Mouse (Mus musculus): Measurements from ENCODE around the gene Ltb.

Gene Ltb

GRCm38 (mm10) chr17:35165451-35166155 lies 28.6 kb upstream of the Ltb start:
- in situ Hi-C loops (cut with MboI, MseI), result loop anchor here (5.0 kb wide), 1 partner anchor 67 kb away; the partner anchor contains the start of gene Atp6v1g2

DNA sequence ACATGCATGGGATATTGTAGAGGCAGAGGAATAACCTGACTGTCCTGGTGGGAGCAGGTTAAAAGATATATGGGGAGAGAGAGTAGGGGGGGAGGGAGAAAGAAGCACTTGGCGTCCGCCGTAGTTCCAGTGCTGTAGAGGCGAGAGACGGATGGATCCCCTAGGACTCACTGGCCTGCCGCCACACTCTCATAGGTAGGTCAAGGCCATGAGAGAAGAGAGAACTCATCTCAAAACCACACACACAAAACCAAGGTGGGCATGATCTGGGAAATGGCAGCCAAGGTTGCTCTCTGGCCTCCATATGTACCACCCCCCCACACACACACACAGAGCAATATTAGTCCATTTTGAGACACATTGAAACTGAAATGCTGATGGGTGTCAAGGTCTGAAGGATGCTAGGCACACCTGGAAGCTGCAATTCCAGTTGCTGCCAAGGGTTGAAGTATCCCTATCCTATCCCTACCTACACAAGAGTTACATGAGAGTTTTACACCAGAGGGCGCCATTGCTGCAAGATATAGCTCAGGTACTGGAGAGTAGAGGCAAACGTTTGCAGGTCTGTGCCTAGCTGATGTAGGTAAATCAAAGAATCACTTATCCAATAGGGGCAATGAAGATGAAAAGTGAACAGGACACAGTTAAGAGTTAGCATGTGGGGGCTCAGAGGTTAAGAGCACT lies 27.7 kb upstream of the Ltb start:
- in situ Hi-C loops (cut with MboI, MseI), result loop anchor here (5.0 kb wide), 1 partner anchor 66 kb away; the partner anchor contains the start of gene Atp6v1g2

DNA sequence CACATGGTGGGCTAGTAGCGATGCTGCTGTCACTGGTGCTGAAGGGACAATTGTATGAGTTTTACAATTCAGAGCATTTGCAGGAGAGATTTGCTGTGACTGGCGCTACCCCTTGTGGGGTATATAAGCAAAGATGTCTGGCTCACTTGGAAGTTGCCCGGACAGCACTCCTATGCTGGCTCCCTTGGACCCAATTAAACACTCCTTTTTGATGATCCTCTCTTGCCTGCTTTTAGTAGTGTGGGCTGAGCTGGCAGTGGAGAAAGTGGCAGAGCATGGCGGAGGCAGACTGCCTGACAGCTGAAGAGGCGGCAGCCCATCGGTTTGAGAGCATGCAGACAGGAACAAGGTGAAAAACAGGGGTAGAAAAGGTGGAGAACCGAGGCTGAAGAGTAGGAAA lies 26.4 kb upstream of the Ltb start:
- in situ Hi-C loops (cut with MboI, MseI), result loop anchor here (5.0 kb wide), 1 partner anchor 65 kb away; the partner anchor contains the start of gene Atp6v1g2

DNA sequence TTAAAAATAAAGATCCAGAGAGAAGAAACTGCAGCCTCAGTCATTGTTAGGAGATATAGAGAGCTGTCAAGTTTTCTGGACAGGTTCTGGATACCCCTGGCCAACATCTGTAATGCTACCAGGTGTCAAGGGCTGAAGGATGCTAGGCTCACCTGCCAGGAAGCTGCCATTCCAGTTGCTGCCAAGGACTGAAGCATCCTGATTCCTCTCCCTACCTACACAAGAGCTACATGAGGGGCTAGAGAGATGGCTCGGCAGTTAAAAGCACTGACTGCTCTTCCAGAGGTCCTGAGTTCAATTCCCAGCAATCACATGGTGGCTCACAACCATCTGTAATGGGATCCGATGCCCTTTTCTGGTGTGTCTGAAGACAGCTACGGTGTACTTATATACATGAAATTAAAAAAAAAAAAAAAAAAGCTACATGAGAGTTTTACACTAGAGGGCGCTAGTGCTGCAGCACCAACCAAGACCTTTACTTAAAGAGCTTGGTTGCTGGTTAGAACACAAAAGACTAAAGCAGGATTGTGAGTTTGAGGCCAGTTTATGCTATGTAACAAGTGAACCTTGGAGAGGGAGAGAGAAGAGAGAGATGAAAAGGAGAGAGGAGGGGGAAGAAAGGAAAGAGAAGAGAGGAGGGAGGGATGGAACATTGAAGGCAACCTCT lies 25.6 kb upstream of the Ltb start:
- in situ Hi-C loops (cut with MboI, MseI), result loop anchor here (5.0 kb wide), 1 partner anchor 64 kb away; the partner anchor contains the start of gene Atp6v1g2

GRCm38 (mm10) chr17:35172445-35173234 lies 21.6 kb upstream of the Ltb start:
- in situ Hi-C loops (cut with MboI, MseI), result no loop called here

- in situ Hi-C loops (cut with MboI, MseI), result no loop called here
Observed at GRCm38 (mm10) chr17:35173329-35173728, 20.9 kb upstream of the Ltb start.

DNA sequence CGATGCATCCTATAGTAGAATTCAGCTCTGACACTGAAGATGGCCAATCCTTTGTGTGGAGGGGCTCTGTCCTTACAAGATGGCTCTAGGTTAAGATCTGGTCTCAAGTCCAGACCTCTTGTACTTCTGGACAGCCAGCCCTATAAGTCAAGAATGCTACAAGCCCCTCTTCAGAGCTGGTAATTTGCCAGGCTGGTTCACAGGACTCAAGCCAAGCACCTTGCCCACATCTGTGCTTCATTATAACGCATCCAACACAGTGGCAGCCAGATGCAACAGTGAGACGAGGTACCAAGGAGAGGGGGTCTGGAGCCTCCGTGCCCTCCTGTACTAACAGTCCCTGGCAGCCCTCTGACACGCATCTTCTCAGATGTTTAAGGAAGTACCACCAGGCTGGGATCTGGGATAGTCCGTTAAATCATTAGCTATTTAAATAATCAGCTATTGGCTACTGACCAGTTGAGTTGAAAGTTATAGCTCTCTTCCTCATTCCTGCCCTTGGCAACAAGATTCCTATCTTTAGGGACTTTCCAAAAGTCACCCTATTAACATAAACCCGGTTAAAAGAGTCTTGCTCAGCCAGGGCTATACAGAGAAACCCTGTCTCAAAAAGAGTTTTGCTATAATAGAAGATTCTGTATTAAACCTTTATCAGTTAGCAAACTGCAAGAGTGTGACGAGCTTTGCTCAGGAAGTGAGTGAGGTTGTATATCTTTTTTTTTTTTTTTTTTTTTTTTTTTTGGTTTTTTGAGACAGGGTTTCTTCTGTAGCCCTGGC lies 19.9 kb upstream of the Ltb start:
- in situ Hi-C loops (cut with MboI, MseI), result no loop called here

- in situ Hi-C loops (cut with MboI, MseI), result no loop called here
Observed at GRCm38 (mm10) chr17:35175382-35175781, 18.9 kb upstream of the Ltb start.

GRCm38 (mm10) chr17:35175968-35176367 lies 18.3 kb upstream of the Ltb start, which contains the start of gene Aif1:
Gene Aif1 (minus strand): TSS chr17:35176068.
- in situ Hi-C loops (cut with MboI, MseI), result no loop called here

- in situ Hi-C loops (cut with MboI, MseI), result no loop called here
Observed at GRCm38 (mm10) chr17:35178528-35178927, 15.7 kb upstream of the Ltb start.

DNA sequence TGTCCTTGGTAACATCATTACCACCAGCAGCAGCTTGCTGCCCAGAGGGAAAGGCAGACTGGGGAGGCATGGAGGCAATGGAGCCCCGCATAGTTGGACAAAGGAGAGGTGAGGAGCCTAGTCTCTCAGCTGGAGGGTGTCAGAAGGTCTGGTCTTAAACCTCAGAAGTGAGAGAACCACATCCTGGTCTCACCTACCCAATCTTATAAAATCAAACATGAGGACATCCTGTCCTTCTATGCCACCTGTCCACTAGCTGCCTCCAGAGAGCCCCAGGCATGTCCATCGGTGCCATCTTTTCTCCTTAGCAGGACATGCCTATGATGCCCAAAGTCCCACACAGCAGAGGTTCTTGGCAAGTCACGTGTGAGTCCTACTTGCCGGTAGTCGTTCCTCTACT lies 14.1 kb upstream of the Ltb start:
- in situ Hi-C loops (cut with MboI, MseI), result no loop called here

- in situ Hi-C loops (cut with MboI, MseI), result no loop called here
Observed at GRCm38 (mm10) chr17:35185639-35186611, 8.3 kb upstream of the Ltb start.

- in situ Hi-C loops (cut with MboI, MseI), result no loop called here
Observed at GRCm38 (mm10) chr17:35186681-35187080, 7.6 kb upstream of the Ltb start.

GRCm38 (mm10) chr17:35187345-35187744 lies 6.9 kb upstream of the Ltb start:
- in situ Hi-C loops (cut with MboI, MseI), result no loop called here

DNA sequence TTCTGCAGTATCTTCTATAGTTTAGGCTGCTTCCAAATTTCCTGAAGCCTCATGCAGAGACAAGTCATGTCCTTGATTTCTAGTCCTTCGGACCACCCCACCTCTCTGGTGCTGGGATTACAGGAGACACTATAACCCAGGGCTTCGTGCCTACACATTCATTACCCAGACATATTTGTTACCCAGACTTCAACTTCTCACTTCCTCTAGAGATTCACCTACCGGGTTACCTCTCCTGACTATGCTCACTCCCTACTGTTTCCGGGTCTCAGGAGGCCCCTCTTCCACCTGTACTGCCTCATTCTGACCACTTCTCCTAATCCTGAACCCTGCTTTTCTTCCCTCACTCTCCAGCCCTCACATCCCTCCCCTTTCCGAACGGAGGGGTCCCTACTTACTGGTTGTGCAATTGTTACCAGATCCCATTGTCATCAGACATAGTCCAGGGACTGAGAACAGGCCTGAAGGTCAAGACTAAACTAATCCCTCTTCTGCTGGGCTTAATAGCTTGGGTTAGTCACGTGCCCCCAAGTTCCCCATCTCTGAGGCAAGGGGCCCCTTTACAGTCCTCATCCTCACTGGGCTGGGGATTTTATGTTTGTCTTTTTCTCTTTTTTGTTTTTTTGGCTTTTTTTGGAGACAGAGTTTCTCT lies 6.2 kb upstream of the Ltb start, which contains the start of gene Lst1:
Gene Lst1 (minus strand): TSS at position 481 of the 652 bp plus-strand sequence.
- in situ Hi-C loops (cut with MboI, MseI), result no loop called here

GRCm38 (mm10) chr17:35189186-35189585 lies 5.1 kb upstream of the Ltb start:
- in situ Hi-C loops (cut with MboI, MseI), result no loop called here

- in situ Hi-C loops (cut with MboI, MseI), result loop anchor here (10.0 kb wide), 1 partner anchor 995 kb away; the partner anchor contains the start of gene Psmb8
Observed at GRCm38 (mm10) chr17:35190096-35190495, 4.1 kb upstream of the Ltb start.

GRCm38 (mm10) chr17:35191723-35192122 lies 2.5 kb upstream of the Ltb start:
- in situ Hi-C loops (cut with MboI, MseI), result loop anchor here (10.0 kb wide), 1 partner anchor 997 kb away; the partner anchor contains the start of gene Psmb8

DNA sequence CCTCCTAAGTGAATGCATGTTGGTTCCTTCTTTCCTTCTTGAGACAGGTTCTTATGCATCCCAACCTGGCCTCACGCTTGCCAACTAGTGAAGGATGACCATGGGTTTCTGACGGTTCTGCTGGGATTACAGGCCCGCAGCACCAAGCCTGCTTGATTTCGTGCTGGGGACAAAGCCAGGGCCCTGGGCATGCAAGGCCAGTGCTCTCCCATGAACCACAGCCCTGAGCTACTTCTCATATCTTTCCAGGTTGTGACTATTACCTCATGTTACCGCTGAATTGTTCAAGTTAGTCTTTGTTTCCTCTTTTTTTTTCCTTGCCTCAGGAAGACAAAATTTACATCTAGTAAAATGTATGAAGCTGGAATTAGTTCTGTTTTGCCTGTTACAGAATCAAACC lies 1.3 kb upstream of the Ltb start:
- in situ Hi-C loops (cut with MboI, MseI), result loop anchor here (10.0 kb wide), 1 partner anchor 998 kb away; the partner anchor contains the start of gene Psmb8

Data from regulatory T cell (primary cell).